Mouse (Mus musculus): ENCODE results near the gene Spin4.

Spin4 gene

GRCm38 (mm10) chrX:95026361-95026892 lies at the start of gene Spin4:
Gene Spin4 (minus strand): TSS chrX:95026682.
- DNase-seq, result peak; percentile 58

DNA sequence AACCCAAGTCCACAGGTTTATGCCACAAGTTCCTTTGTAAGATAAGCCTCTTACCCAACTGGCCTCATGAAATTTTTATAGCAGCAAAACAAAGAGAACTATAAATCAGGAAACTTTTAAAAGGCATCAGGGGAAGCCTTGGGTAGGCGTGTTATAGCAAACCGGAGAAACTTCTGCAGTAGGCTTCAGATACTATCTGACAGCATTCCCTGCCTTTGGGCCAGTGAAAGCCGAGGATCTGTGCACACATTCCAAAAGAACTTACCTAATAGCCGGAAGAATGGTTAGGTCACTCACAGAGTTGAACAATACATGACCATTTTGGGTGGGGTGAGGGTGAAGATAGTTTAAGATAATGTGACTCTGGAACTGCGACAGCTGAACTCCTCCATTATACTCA lies 1.4 kb upstream of the Spin4 start:
- no peak for DNase-seq

DNA sequence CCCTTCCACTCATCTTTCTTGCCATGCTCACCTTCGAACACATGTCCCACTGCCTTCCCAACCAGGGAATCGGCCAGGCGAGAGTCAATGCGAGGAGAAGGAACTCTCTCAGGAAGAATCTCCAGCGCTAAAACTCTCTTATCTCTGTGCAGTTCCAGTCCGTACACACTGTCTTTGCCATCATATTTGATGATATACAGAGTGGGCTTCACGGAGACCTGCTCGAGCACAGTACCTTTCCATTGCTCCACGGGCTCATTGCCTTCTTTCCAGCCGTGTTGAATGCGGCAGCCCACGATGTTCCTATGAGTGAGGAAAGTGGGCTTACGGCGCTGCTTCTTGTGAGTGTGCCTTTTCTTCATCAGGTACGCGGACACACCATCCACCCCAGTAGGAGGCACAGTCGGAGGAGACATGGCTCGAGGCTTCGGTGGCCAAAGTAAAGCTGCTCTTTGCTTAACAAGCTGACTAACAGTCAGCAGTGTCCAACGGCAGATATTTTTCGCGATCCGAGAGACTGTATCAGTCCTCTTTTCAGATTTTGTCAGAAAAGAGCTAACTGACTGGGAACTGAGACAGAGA lies 612 bp downstream of the Spin4 start:
- DNase-seq, result peak; percentile 27

DNA sequence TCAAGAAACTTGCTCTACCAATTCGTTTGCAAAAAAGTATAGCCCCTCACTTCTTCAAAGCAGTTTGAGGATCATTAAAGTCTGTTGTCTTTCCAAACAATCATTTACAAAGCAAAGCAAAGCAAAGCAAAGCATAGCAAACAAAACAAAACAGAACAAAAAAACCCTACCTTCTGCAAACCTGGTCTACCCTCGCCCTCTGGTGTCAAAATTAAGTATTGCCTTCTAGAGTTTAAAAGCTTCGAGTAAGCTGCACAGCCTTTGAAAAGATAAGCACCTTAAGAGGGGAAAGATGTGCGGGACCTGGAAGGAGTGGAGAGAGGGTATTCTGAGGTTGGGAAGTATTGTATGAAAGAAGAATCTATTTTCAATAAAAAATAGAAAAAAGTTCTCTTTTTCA lies 14.4 kb downstream of the Spin4 start:
- no peak for DNase-seq

GRCm38 (mm10) chrX:94998845-94999244 lies 27.6 kb downstream of the Spin4 start:
- DNase-seq, result no peak

- DNase-seq, result no peak
Measured at GRCm38 (mm10) chrX:94994113-94994512, 32.4 kb downstream of the Spin4 start.

GRCm38 (mm10) chrX:94990903-94991302 lies 35.6 kb downstream of the Spin4 start:
- no peak for DNase-seq

- peak; percentile 10 for DNase-seq
Measured at GRCm38 (mm10) chrX:94990080-94990825, 36.2 kb downstream of the Spin4 start.
